Comparison of ENCODE assay signal across 22 mouse cellular contexts in genomic region chr6:136040931-136041330, GRCm38 (mm10).
DNase-seq lines count a peak whose midpoint lies in the region; ATAC-seq and TF ChIP-seq lines count a peak whose summit lies in the region.
"Had no signal": no experiment of that assay in that cellular context is flagged by ENCODE, and none has a peak within 500 bp of the region (broad histone marks: within the 10 kb centered on the region; RNA-seq: fewer than 3 reads in every experiment).

No protein-coding gene starts in this region.

- 80% methylated on average over 3 of the region's 3 CpGs for WGBS in neural tube, embryonic 13.5 days

- H3K9me3 ChIP-seq in neural tube, embryonic 13.5 days: no peaks in the 10 kb centered on the region

- no peak for ATAC-seq in neural tube, embryonic 13.5 days (ENCODE audit: low read depth)
- ATAC-seq: activated CD4-positive, CD25-positive, alpha-beta regulatory T cell, adult 4 months; CD4-positive, CD25-positive, alpha-beta regulatory T cell, adult 4 months; Patski had no signal

- TF ChIP-seq CTCF in layer of hippocampus, adult 2 months (conservative IDR thresholded peaks at IDR 0.05): no peak

- peak overlapping the region; percentile 51; the same call in 1 of the 2 replicates for H3K27ac ChIP-seq in layer of hippocampus, adult 2 months
- H3K27ac ChIP-seq in neural tube, embryonic 13.5 days (replicated peaks): 0 out of 2 replicates have a peak overlapping the region, but pooled peaks have one; percentile 18

- no peak overlapping the region for H3K9ac ChIP-seq in neural tube, embryonic 13.5 days

- peak; percentile 59 to 60 for DNase-seq in cerebellum, postnatal 10 days
- no peak for DNase-seq in cerebellum, adult 18-20 months
- DNase-seq in heart, adult 11 months: peak; percentile 49
- no peak for DNase-seq in heart, postnatal 36 days
- no peak for DNase-seq in layer of hippocampus, adult 2 months (ENCODE audit: low spot score in 2 of 2)
- DNase-seq in layer of hippocampus, adult 11-12 months (ENCODE audit: low spot score): no peak
- DNase-seq in neural tube, embryonic 10.5 days (ENCODE audit: extremely low spot score, low spot score): no peak
- DNase-seq: adrenal gland, adult 2 months; adrenal gland, adult 8-10 months; adrenal gland, postnatal 10 days; adrenal gland, postnatal 14 days; adrenal gland, postnatal 25 days; adrenal gland, postnatal 36 days; B cell, adult 2 months; cerebellum, adult 11 months; cerebellum, adult 11-12 months had no signal

- no peak overlapping the region for H3K4me3 ChIP-seq in layer of hippocampus, adult 2 months
- no peak overlapping the region for H3K4me3 ChIP-seq in neural tube, embryonic 13.5 days

- no peaks in the 10 kb centered on the region for H3K27me3 ChIP-seq in neural tube, embryonic 13.5 days
- H3K27me3 ChIP-seq: CH12.LX, Patski had no signal

- H3K4me2 ChIP-seq in neural tube, embryonic 13.5 days: no peak overlapping the region

- H3K4me1 ChIP-seq in neural tube, embryonic 13.5 days (replicated peaks): no peaks in the 10 kb centered on the region

- intact Hi-C loops in heart, postnatal 36 days (cut with DNase I): no loop called here

- H3K36me3 ChIP-seq in neural tube, embryonic 13.5 days: peaks cover 8% of the 10 kb centered on the region; the same call in 1 of the 2 replicates
- H3K36me3 ChIP-seq: G1E had no signal

Comparison
In these comparisons a context has a peak if more than half of its experiments do, and no peak if none do; other contexts are left out.
1. DNase-seq: peak in cerebellum, postnatal 10 days (2 of 2) and heart, adult 11 months (single experiment); none in cerebellum, adult 18-20 months (0 of 2), heart, postnatal 36 days (0 of 2), layer of hippocampus, adult 2 months (0 of 2), layer of hippocampus, adult 11-12 months (single experiment) and neural tube, embryonic 10.5 days (single experiment).